19 mouse cellular contexts compared by ENCODE assay signal in the genomic region with DNA sequence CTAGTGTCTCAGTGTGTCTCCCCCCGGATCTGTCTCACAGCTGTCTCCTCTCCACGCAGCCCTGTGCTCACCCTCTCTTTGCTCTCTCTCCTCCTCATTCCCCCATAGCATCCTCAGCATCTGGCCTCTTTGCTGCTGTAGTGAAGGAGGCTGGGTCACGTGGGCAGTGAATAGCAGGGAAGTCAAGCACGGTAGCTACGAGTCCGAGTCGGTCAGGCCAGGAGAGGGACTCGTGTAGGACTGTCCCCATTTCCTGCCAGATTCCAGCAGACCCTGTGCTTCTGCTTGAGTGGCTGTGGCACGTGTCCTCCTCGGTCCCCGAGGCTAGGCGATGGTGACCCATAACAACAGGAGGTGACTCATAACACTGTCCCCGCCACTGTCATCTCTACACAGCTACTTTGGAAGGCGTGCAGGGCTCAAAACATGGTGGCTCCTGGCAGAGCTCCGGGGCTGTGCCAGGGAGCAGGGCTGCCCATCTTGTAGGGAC. TPM values are rescaled to one million over a fixed set of nuclear protein-coding genes. Genes with fewer than 3 reads are reported as not detected.
DNase-seq lines count a peak whose midpoint lies in the region; ATAC-seq and TF ChIP-seq lines count a peak whose summit lies in the region.
"Had no signal": no experiment of that assay in that cellular context is flagged by ENCODE, and none has a peak within 500 bp of the region (broad histone marks: within the 10 kb centered on the region; RNA-seq: fewer than 3 reads in every experiment).

No protein-coding gene starts in this region.

- intact Hi-C loops in heart, postnatal 36 days (cut with DNase I) = no loop called here

- H3K27ac ChIP-seq in liver, postnatal 0 days (ENCODE audit: low read depth) = no peak overlapping the region
- no peak overlapping the region for H3K27ac ChIP-seq in hindbrain, embryonic 16.5 days (ENCODE audit: low read depth, low read length)
- H3K27ac ChIP-seq: embryonic facial prominence, embryonic 15.5 days; left cerebral cortex, adult 2 months; limb, embryonic 15.5 days had no signal

- peak; percentile 85 for DNase-seq in heart, adult 11 months
- DNase-seq in heart, postnatal 36 days = no peak
- DNase-seq in liver, postnatal 0 days = peak; percentile 13
- DNase-seq in liver = no peak
- peak; percentile 54 for DNase-seq in cerebellum, adult 8-10 months
- DNase-seq in urinary bladder, adult 18-20 months (ENCODE audit: low spot score in 2 of 2) = no peak
- DNase-seq: gastrocnemius, postnatal 14 days; lung, postnatal 14 days; thymus, postnatal 36 days had no signal

- no peak overlapping the region for H3K4me2 ChIP-seq in liver, postnatal 0 days (ENCODE audit: low read depth, low read length)
- no peak overlapping the region for H3K4me2 ChIP-seq in hindbrain, embryonic 16.5 days (ENCODE audit: low read length)
- H3K4me2 ChIP-seq: embryonic facial prominence, embryonic 15.5 days; heart, embryonic 12.5 days; limb, embryonic 15.5 days had no signal

- no peaks in the 10 kb centered on the region for H3K9me3 ChIP-seq in liver, postnatal 0 days (ENCODE audit: low read length)
- H3K9me3 ChIP-seq in hindbrain, embryonic 16.5 days (ENCODE audit: control insufficient read depth, low read length) = no peaks in the 10 kb centered on the region
- H3K9me3 ChIP-seq: embryonic facial prominence, embryonic 15.5 days; heart, embryonic 12.5 days; limb, embryonic 15.5 days had no signal

- no peak overlapping the region for H3K9ac ChIP-seq in liver, postnatal 0 days (replicated peaks)
- no peak overlapping the region for H3K9ac ChIP-seq in hindbrain, embryonic 16.5 days (ENCODE audit: low read depth, low read length)
- H3K9ac ChIP-seq: embryonic facial prominence, embryonic 15.5 days; heart, embryonic 12.5 days; limb, embryonic 15.5 days had no signal

- H3K36me3 ChIP-seq in liver, postnatal 0 days (replicated peaks; ENCODE audit: insufficient read depth, low read length) = peaks cover 26% of the 10 kb centered on the region
- H3K36me3 ChIP-seq in hindbrain, embryonic 16.5 days (ENCODE audit: control insufficient read depth, insufficient read depth, low read length) = peaks cover 33% of the 10 kb centered on the region

- no peak overlapping the region for H3K4me3 ChIP-seq in liver, postnatal 0 days (ENCODE audit: low read depth, low read length)
- no peak overlapping the region for H3K4me3 ChIP-seq in hindbrain, embryonic 16.5 days (ENCODE audit: low read length)
- H3K4me3 ChIP-seq: embryonic facial prominence, embryonic 15.5 days; heart, embryonic 12.5 days; left cerebral cortex, adult 2 months; limb, embryonic 15.5 days had no signal

- TF ChIP-seq EP300 in liver, postnatal 0 days (IDR thresholded peaks at IDR 0.05; ENCODE audit: low read depth) = no peak

- 83% methylated on average over 15 of the region's 15 CpGs for WGBS in liver, postnatal 0 days (ENCODE audit: insufficient replicate concordance)
- WGBS in hindbrain, embryonic 16.5 days = 53% methylated on average over 15 of the region's 15 CpGs

- ATAC-seq in liver, postnatal 0 days = no peak
- ATAC-seq in hindbrain, embryonic 16.5 days = peak; percentile 62; the same call in 1 of the 2 replicates
- ATAC-seq in activated CD4-positive, CD25-positive, alpha-beta regulatory T cell, adult 4 months = no peak
- ATAC-seq: forebrain, embryonic 16.5 days had no signal

- no peaks in the 10 kb centered on the region for H3K4me1 ChIP-seq in liver, postnatal 0 days (ENCODE audit: insufficient read depth)
- no peaks in the 10 kb centered on the region for H3K4me1 ChIP-seq in hindbrain, embryonic 16.5 days (ENCODE audit: control insufficient read depth, insufficient read depth, low read depth, low read length)
- H3K4me1 ChIP-seq: embryonic facial prominence, embryonic 15.5 days; limb, embryonic 15.5 days had no signal

- TF ChIP-seq CTCF in liver, postnatal 0 days (IDR thresholded peaks at IDR 0.05; ENCODE audit: low read depth) = no peak

- H3K27me3 ChIP-seq in liver, postnatal 0 days (ENCODE audit: insufficient read depth, low read length) = no peaks in the 10 kb centered on the region
- no peaks in the 10 kb centered on the region for H3K27me3 ChIP-seq in hindbrain, embryonic 16.5 days (replicated peaks; ENCODE audit: control insufficient read depth, insufficient read depth, low read length)
- H3K27me3 ChIP-seq: embryonic facial prominence, embryonic 15.5 days; heart, embryonic 12.5 days; limb, embryonic 15.5 days had no signal

RNA-seq across cellular contexts. Expression of a gene that starts 20.0 kb away (rescaled TPM):
- total RNA-seq in heart, postnatal 36 days (2021) = 10 to 100 TPM; 28.4 to 35.3 TPM
- polyA plus RNA-seq in liver, postnatal 0 days (2015; fragmentation: Nextera tagmentation; extraction: Ambion mirVana) = 6.2 and 7.2 TPM in 2 replicates
- polyA plus RNA-seq in hindbrain, embryonic 16.5 days (2015; fragmentation: Nextera tagmentation; extraction: Ambion mirVana) = 23.1 and 23.4 TPM in 2 replicates
- polyA plus RNA-seq in activated CD4-positive, CD25-positive, alpha-beta regulatory T cell, adult 4 months (2017; shearing (Covaris generic)) = 1 to 10 TPM; 1.0 to 1.4 TPM

RNA-seq across cellular contexts. Expression of a gene that starts 28.1 kb away (rescaled TPM):
- 1 to 10 TPM; 8.2 to 10.0 TPM for total RNA-seq in heart, postnatal 36 days (2021)
- 5.3 and 7.1 TPM in 2 replicates for polyA plus RNA-seq in liver, postnatal 0 days (2015; fragmentation: Nextera tagmentation; extraction: Ambion mirVana)
- polyA plus RNA-seq in hindbrain, embryonic 16.5 days (2015; fragmentation: Nextera tagmentation; extraction: Ambion mirVana) = 306 and 352 TPM in 2 replicates
- 1 to 10 TPM; 5.9 to 7.8 TPM for polyA plus RNA-seq in activated CD4-positive, CD25-positive, alpha-beta regulatory T cell, adult 4 months (2017; shearing (Covaris generic))

RNA-seq across cellular contexts. Expression of a gene that starts 59.0 kb away (rescaled TPM):
- total RNA-seq in heart, postnatal 36 days (2021) = under 1 TPM; 0.14 TPM
- 7.4 and 7.9 TPM in 2 replicates for polyA plus RNA-seq in liver, postnatal 0 days (2015; fragmentation: Nextera tagmentation; extraction: Ambion mirVana)
- polyA plus RNA-seq in hindbrain, embryonic 16.5 days (2015; fragmentation: Nextera tagmentation; extraction: Ambion mirVana) = 1.5 TPM in 2 replicates
- not detected for polyA plus RNA-seq in activated CD4-positive, CD25-positive, alpha-beta regulatory T cell, adult 4 months (2017; shearing (Covaris generic))

RNA-seq across cellular contexts. Expression of a gene that starts 59.1 kb away (rescaled TPM):
- total RNA-seq in heart, postnatal 36 days (2021) = not detected
- 0.15 and 0.31 TPM in 2 replicates for polyA plus RNA-seq in liver, postnatal 0 days (2015; fragmentation: Nextera tagmentation; extraction: Ambion mirVana)
- polyA plus RNA-seq in hindbrain, embryonic 16.5 days (2015; fragmentation: Nextera tagmentation; extraction: Ambion mirVana) = 0.34 TPM in 1 of 2 replicates, not detected in the other
- polyA plus RNA-seq in activated CD4-positive, CD25-positive, alpha-beta regulatory T cell, adult 4 months (2017; shearing (Covaris generic)) = not detected
- total RNA-seq: gastrocnemius, postnatal 14 days had no signal
- polyA plus RNA-seq: embryonic facial prominence, embryonic 15.5 days; forebrain, embryonic 16.5 days; heart, embryonic 12.5 days; intestine, embryonic 14.5 days; limb, embryonic 15.5 days; small intestine, adult 2 months; stomach, embryonic 16.5 days had no signal

Comparison
In these comparisons a context has a peak if more than half of its experiments do, and no peak if none do; other contexts are left out.
1. DNase-seq: peak in heart, adult 11 months (single experiment), liver, postnatal 0 days (single experiment) and cerebellum, adult 8-10 months (single experiment); none in heart, postnatal 36 days (0 of 2), liver (single experiment) and urinary bladder, adult 18-20 months (0 of 2).
2. RNA of a gene that starts 28.1 kb away (polyA plus RNA-seq): 306 to 352 TPM in hindbrain, embryonic 16.5 days; 5.9 to 7.8 TPM in activated CD4-positive, CD25-positive, alpha-beta regulatory T cell, adult 4 months and 5.3 to 7.1 TPM in liver, postnatal 0 days; every median in the first group is over 10 times any median in the second.